Mouse (Mus musculus) midbrain, embryonic 15.5 days (tissue): ENCODE results near the gene Thra. TPM values are rescaled to one million over a fixed set of nuclear protein-coding genes. Genes with fewer than 3 reads are reported as not detected.
A peak's percentile ranks its signal among the peaks of the same experiment; 100 is the strongest.

Source experiments
- ATAC-seq: fragments of 200-750 bp; cut with Nextera tagmentation; replicated peaks from 2 replicates; pipeline ENCODE4 v1.8.0; 2017; ENCODE audit warnings: moderate TSS enrichment
- H3K27ac ChIP-seq: fragments of 300-500 bp; sonication (generic); 2 replicates; pipeline ENCODE4 v1.5.1; 2015; ENCODE audit warnings: mild to moderate bottlenecking, inconsistent platforms
- H3K27me3 ChIP-seq: fragments of 300-500 bp; sonication (generic); replicated peaks from 2 replicates; pipeline ENCODE4 v1.6.1; 2015; ENCODE audit warnings: inconsistent platforms
- H3K36me3 ChIP-seq: fragments of 300-500 bp; sonication (generic); replicated peaks from 2 replicates; pipeline ENCODE4 v1.6.1; 2015; ENCODE audit warnings: inconsistent platforms
- H3K4me1 ChIP-seq: fragments of 300-500 bp; sonication (generic); 2 replicates; pipeline ENCODE4 v1.6.1; 2015; ENCODE audit warnings: inconsistent platforms
- H3K4me2 ChIP-seq: fragments of 300-500 bp; sonication (generic); 2 replicates; pipeline ENCODE4 v1.6.1; 2015; ENCODE audit warnings: inconsistent platforms, mild to moderate bottlenecking, moderate library complexity
- H3K4me3 ChIP-seq: fragments of 300-500 bp; sonication (generic); 2 replicates; pipeline ENCODE4 v1.5.1; 2015; ENCODE audit warnings: mild to moderate bottlenecking, inconsistent platforms
- H3K9ac ChIP-seq: fragments of 300-500 bp; sonication (generic); 2 replicates; pipeline ENCODE4 v1.6.1; 2015; ENCODE audit warnings: mild to moderate bottlenecking, inconsistent platforms
- H3K9me3 ChIP-seq: fragments of 300-500 bp; sonication (generic); 2 replicates; pipeline ENCODE4 v1.6.1; 2016; ENCODE audit warnings: inconsistent platforms
- WGBS: fragments of 180-500 bp; shearing (Covaris S2); methylation state at CpG from one replicate; pipeline ENCODE4 v1.1.7; 2015; ENCODE audit warnings: mixed read lengths; 5-methylcytosine and 5-hydroxymethylcytosine counted together
- polyA plus RNA-seq: library from polyadenylated mRNA; unstranded; fragments of >200 nt; fragmentation: Nextera tagmentation; extraction: Ambion mirVana; gene quantifications from 2 replicates; pipeline ENCODE4 v1.2.1, GENCODE M21; 2015

Thra gene
- polyA plus RNA-seq, 1 experiment from 2014 or later, result 151 TPM

DNA sequence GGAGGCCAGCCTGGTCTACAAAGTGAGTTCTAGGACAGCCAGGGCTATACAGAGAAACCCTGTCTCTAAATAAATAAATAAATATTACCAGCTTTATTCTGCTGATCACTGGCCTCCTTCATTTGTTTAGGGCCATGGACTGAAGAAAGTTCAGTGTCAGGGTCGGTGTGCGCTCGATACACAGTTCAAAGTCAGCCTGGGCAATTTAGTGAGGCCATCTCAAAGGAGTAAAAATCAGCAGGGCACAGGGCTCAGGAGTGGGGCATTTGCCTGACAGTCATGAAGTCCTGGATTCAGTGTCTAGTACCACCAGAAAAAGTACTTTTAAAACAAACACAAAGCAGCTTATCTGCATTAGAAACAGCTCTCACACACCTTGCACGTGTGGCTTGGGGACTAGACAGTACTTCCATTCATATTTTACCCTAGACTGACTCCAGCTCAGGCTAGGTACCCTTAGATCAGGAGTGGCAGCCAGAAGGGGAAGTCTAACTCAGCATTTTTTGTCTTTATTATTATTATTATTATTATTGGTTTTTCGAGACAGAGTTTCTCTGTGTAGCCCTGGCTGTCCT lies 50.3 kb downstream of the Thra start:
- no peak for ATAC-seq
- Histone ChIP-seq H3K9me3 (no peaks in the 10 kb centered on the region), H3K27ac (no peak overlapping the region), H3K4me1 (peaks cover 54% of the 10 kb centered on the region), H3K4me3 (no peak overlapping the region), H3K4me2 (no peak overlapping the region), H3K9ac (no peak overlapping the region), H3K27me3 (no peaks in the 10 kb centered on the region), H3K36me3 (no peaks in the 10 kb centered on the region)
- WGBS, result 85% methylated on average over 5 of the region's 5 CpGs

- Histone ChIP-seq H3K4me1 (peaks cover 47% of the 10 kb centered on the region), H3K27me3 (no peaks in the 10 kb centered on the region), H3K9me3 (no peaks in the 10 kb centered on the region), H3K4me3 (no peak overlapping the region), H3K36me3 (no peaks in the 10 kb centered on the region), H3K9ac (no peak overlapping the region), H3K27ac (no peak overlapping the region), H3K4me2 (no peak overlapping the region)
- 71% methylated on average over 1 of the region's 1 CpGs for WGBS
- no peak for ATAC-seq
Measured at GRCm38 (mm10) chr11:98791448-98791847, 51.0 kb downstream of the Thra start.

DNA sequence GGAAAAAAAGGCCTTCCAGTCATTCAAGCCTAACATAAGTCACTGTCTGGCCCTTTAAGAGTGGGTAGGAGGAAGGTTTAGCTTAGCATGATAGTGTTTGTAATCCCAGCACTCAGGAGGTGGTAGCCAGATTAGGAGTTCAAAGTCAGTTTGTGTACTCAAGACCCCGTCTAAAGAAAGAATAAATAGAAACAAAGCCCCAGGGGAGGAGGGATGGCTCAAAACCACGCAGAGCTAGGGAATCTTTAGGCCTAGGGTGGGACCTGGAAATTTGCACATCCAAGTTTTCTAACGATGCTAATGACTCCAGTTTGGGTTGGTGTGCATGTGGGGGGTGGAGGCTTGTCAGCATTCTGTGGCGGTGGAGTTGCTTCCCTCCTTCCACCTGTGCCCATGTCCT lies 51.6 kb downstream of the Thra start:
- Histone ChIP-seq H3K4me3 (no peak overlapping the region), H3K27me3 (no peaks in the 10 kb centered on the region), H3K27ac (no peak overlapping the region), H3K4me2 (no peak overlapping the region), H3K4me1 (peaks cover 41% of the 10 kb centered on the region), H3K9ac (no peak overlapping the region), H3K9me3 (no peaks in the 10 kb centered on the region), H3K36me3 (no peaks in the 10 kb centered on the region)
- 8% methylated on average over 4 of the region's 4 CpGs for WGBS
- ATAC-seq, result no peak

DNA sequence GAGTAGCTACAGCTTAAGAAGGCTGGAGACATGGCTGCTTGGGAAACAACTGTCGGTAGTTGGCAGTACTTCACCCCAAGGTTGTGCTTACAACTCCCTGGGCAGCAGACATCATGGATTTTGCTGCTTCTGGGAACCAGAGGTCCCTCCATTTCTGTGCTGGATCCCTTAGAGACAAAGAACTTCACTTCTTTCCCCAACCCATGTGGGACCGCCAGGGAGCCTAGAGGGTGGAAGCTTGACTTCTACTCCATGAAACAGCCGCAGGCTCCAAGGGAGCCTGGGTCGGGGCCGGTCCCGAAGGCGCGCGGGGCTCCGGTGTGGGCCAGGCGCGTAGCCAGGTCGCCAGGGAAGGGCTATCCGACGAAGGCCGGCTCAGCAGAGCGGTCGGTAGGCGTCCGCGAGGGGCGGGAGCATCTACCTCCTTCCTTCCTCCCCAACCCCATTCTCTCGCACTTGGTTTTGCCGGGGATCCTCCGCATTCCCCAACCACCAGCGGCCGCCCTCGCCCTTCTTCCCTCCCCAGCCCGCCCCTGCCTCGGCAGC lies 54.1 kb downstream of the Thra start:
- H3K9ac ChIP-seq, result peak overlapping the region; percentile 100
- peak overlapping the region; percentile 98 for H3K4me2 ChIP-seq
- H3K4me1 ChIP-seq, result peaks cover 48% of the 10 kb centered on the region
- H3K9me3 ChIP-seq, result no peaks in the 10 kb centered on the region
- under 1% methylated on average over 30 of the region's 30 CpGs for WGBS
- peak overlapping the region; percentile 99 for H3K27ac ChIP-seq
- H3K27me3 ChIP-seq, result no peaks in the 10 kb centered on the region
- H3K36me3 ChIP-seq, result no peaks in the 10 kb centered on the region; the same call in 1 of the 2 replicates
- peak overlapping the region; percentile 94 for H3K4me3 ChIP-seq
- peak; percentile 48 for ATAC-seq

GRCm38 (mm10) chr11:98795015-98795713 lies 54.7 kb downstream of the Thra start, which contains the start of gene Msl1:
TSS of gene Msl1 (plus strand) at chr11:98795516.
- Histone ChIP-seq H3K4me2 (peak within 1 kb of the TSS; percentile 98), H3K27ac (peak within 1 kb of the TSS; percentile 99), H3K4me1 (peaks cover 44% of the 10 kb centered on the region), H3K27me3 (no peaks in the 10 kb centered on the region), H3K9me3 (no peaks in the 10 kb centered on the region), H3K36me3 (peaks cover 6% of the 10 kb centered on the region; the same call in 1 of the 2 replicates), H3K9ac (peak within 1 kb of the TSS; percentile 100), H3K4me3 (peak within 1 kb of the TSS; percentile 94)
- ATAC-seq, result peak; percentile 60
- under 1% methylated on average over 75 of the region's 89 CpGs for WGBS

- peak; percentile 55 for ATAC-seq
- WGBS, result under 1% methylated on average over 71 of the region's 74 CpGs
Measured at GRCm38 (mm10) chr11:98795714-98796514, 55.5 kb downstream of the Thra start.

GRCm38 (mm10) chr11:98796515-98797216 lies 56.2 kb downstream of the Thra start:
- H3K4me1 ChIP-seq, result peaks cover 44% of the 10 kb centered on the region
- peak; percentile 55 for ATAC-seq
- no peaks in the 10 kb centered on the region for H3K9me3 ChIP-seq
- peak overlapping the region; percentile 94 for H3K4me3 ChIP-seq
- WGBS, result 2% methylated on average over 23 of the region's 23 CpGs
- peak overlapping the region; percentile 98 for H3K4me2 ChIP-seq
- H3K27ac ChIP-seq, result peak overlapping the region; percentile 99
- H3K9ac ChIP-seq, result peak overlapping the region; percentile 100
- H3K27me3 ChIP-seq, result no peaks in the 10 kb centered on the region
- peaks cover 16% of the 10 kb centered on the region; the same call in 1 of the 2 replicates for H3K36me3 ChIP-seq

More at GRCm38 (mm10) chr11:98795714-98796514, 55.5 kb downstream of the Thra start:
- Histone ChIP-seq H3K36me3 (peaks cover 9% of the 10 kb centered on the region; the same call in 1 of the 2 replicates), H3K4me1 (peaks cover 44% of the 10 kb centered on the region), H3K27ac (peak overlapping the region; percentile 99), H3K4me2 (peak overlapping the region; percentile 98), H3K9ac (peak overlapping the region; percentile 100), H3K4me3 (peak overlapping the region; percentile 94), H3K27me3 (no peaks in the 10 kb centered on the region), H3K9me3 (no peaks in the 10 kb centered on the region)

DNA sequence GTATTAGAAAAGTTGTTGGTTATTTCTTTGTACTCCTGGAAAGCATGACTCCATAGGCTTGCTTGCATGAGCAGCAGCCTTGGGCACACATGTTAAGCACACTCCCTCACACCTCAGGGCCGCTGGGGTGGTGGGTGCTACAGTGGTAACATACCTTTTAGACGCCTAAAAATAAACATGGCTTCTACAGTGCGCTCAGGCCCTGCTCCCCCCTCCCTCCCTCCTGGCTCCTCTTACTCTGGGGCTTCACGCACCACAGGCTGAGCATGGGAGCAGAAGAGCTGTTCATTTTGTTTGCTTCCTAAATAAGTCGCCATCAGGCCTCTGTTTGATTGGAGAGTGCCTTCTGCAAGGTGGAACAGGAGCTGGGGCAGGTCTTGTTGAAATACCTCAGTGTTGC lies 56.9 kb downstream of the Thra start:
- 14% methylated on average over 5 of the region's 5 CpGs for WGBS
- Histone ChIP-seq H3K9me3 (no peaks in the 10 kb centered on the region), H3K4me2 (peak overlapping the region; percentile 98), H3K4me1 (peaks cover 43% of the 10 kb centered on the region), H3K9ac (peak overlapping the region; percentile 100), H3K27ac (peak overlapping the region; percentile 99), H3K4me3 (peak overlapping the region; percentile 94), H3K27me3 (no peaks in the 10 kb centered on the region), H3K36me3 (peaks cover 21% of the 10 kb centered on the region)
- no peak for ATAC-seq

DNA sequence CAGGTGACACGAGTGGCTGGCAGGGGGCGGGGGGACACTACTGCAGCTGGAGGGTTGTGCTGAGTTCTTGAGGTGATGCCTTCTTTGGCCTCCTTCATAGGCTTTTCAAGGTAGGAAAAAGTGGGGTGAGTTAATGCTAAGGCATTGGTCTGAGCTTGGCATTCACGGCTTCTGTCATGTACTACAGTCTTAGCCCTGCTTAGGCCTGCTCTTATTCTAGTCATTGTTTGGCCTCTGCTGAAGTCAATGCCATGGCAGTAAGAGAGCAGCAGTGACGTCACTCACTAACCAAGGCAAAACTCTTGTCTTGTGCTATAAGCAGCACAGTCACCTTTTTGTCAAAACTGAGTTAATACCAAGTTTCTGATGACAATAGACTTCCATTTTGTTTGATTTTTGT lies 57.5 kb downstream of the Thra start:
- Histone ChIP-seq H3K27ac (no peak overlapping the region; the same call in 1 of the 2 replicates), H3K9me3 (no peaks in the 10 kb centered on the region), H3K4me1 (peaks cover 36% of the 10 kb centered on the region), H3K9ac (peak overlapping the region; percentile 100), H3K27me3 (no peaks in the 10 kb centered on the region), H3K4me3 (peak overlapping the region; percentile 94), H3K4me2 (peak overlapping the region; percentile 98), H3K36me3 (peaks cover 27% of the 10 kb centered on the region)
- ATAC-seq, result no peak
- WGBS, result 38% methylated on average over 4 of the region's 4 CpGs

DNA sequence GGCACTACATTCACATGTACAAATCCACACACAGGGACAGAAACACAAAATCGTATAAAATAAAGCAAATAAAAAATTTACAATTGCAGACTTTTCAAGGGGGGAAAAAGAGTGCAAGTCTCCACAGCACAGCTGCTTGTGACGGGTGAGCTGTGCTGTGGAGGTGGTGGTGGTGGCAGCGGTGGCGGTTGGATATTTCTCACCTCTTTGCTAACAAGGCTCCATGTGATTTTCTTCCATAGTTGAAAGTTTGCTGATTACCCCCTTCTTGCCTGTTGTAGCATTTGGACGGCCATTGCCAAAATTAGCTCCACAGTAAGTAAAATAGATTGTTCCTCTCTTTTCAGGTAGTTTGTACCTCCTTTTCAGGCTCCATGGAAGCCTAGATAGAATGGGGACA lies 64.2 kb downstream of the Thra start, which contains the start of gene Casc3:
Gene Casc3 (plus strand): TSS at position 301 of the 400 bp plus-strand sequence.
- Histone ChIP-seq H3K27me3 (no peaks in the 10 kb centered on the region), H3K4me1 (peaks cover 8% of the 10 kb centered on the region; the same call in 1 of the 2 replicates), H3K27ac (no peak within 1 kb of the TSS), H3K9me3 (no peaks in the 10 kb centered on the region), H3K36me3 (peaks cover 63% of the 10 kb centered on the region), H3K4me2 (no peak within 1 kb of the TSS), H3K9ac (no peak within 1 kb of the TSS), H3K4me3 (no peak within 1 kb of the TSS)
- WGBS, result 94% methylated on average over 5 of the region's 5 CpGs
- ATAC-seq, result no peak

GRCm38 (mm10) chr11:98808417-98808816 lies 68.0 kb downstream of the Thra start:
- no peak for ATAC-seq
- Histone ChIP-seq H3K27me3 (no peaks in the 10 kb centered on the region), H3K9ac (no peak overlapping the region), H3K27ac (peak overlapping the region; percentile 99), H3K9me3 (no peaks in the 10 kb centered on the region), H3K4me3 (no peak overlapping the region), H3K4me2 (peak overlapping the region; percentile 65; the same call in 1 of the 2 replicates), H3K4me1 (peaks cover 27% of the 10 kb centered on the region), H3K36me3 (peaks cover 31% of the 10 kb centered on the region)
- 73% methylated on average over 2 of the region's 2 CpGs for WGBS
